Mouse (Mus musculus): ENCODE results near the gene Tfb2m. TPM values are rescaled to one million over a fixed set of nuclear protein-coding genes. Genes with fewer than 3 reads are reported as not detected.

Tfb2m gene
- polyA plus RNA-seq, 1 experiment from 2014 or later = 31.4 TPM

- Histone ChIP-seq H3K27ac (ENCODE audit: low read depth, low read length) (no peak overlapping the region), H3K27me3 (ENCODE audit: control insufficient read depth, insufficient read depth, low read length) (no peaks in the 10 kb centered on the region), H3K9ac (ENCODE audit: low read depth, low read length) (no peak overlapping the region), H3K4me1 (replicated peaks; ENCODE audit: control insufficient read depth, insufficient read depth, low read length) (no peaks in the 10 kb centered on the region; the same call in 1 of the 2 replicates), H3K4me2 (replicated peaks; ENCODE audit: low read depth, low read length) (no peak overlapping the region), H3K4me3 (ENCODE audit: low read depth, low read length) (no peak overlapping the region), H3K36me3 (ENCODE audit: control insufficient read depth, insufficient read depth, low read length) (no peaks in the 10 kb centered on the region), H3K9me3 (ENCODE audit: control insufficient read depth, low read length) (no peaks in the 10 kb centered on the region)
- WGBS = 94% methylated on average over 4 of the region's 4 CpGs
- no peak for DNase-seq (ENCODE audit: low spot score)
- ATAC-seq (ENCODE audit: low FRiP score) = no peak
Measured at GRCm38 (mm10) chr1:179551921-179552320, 5.9 kb upstream of the Tfb2m start.

- WGBS = 91% methylated on average over 3 of the region's 3 CpGs
- Histone ChIP-seq H3K4me1 (replicated peaks; ENCODE audit: control insufficient read depth, insufficient read depth, low read length) (no peaks in the 10 kb centered on the region; the same call in 1 of the 2 replicates), H3K9me3 (ENCODE audit: control insufficient read depth, low read length) (no peaks in the 10 kb centered on the region), H3K9ac (ENCODE audit: low read depth, low read length) (no peak overlapping the region), H3K27ac (ENCODE audit: low read depth, low read length) (no peak overlapping the region), H3K27me3 (ENCODE audit: control insufficient read depth, insufficient read depth, low read length) (no peaks in the 10 kb centered on the region), H3K4me3 (ENCODE audit: low read depth, low read length) (no peak overlapping the region), H3K36me3 (ENCODE audit: control insufficient read depth, insufficient read depth, low read length) (no peaks in the 10 kb centered on the region), H3K4me2 (replicated peaks; ENCODE audit: low read depth, low read length) (no peak overlapping the region)
- no peak for ATAC-seq (ENCODE audit: low FRiP score)
- no peak for DNase-seq (ENCODE audit: low spot score)
Measured at GRCm38 (mm10) chr1:179551336-179551735, 5.3 kb upstream of the Tfb2m start.

GRCm38 (mm10) chr1:179548996-179549752, 3.1 kb upstream of the Tfb2m start:
- no peak overlapping the region for H3K27ac ChIP-seq (ENCODE audit: low read depth, low read length)
- no peaks in the 10 kb centered on the region for H3K27me3 ChIP-seq (ENCODE audit: control insufficient read depth, insufficient read depth, low read length)
- H3K9ac ChIP-seq (ENCODE audit: low read depth, low read length) = no peak overlapping the region
- H3K36me3 ChIP-seq (ENCODE audit: control insufficient read depth, insufficient read depth, low read length) = no peaks in the 10 kb centered on the region
- H3K4me2 ChIP-seq (replicated peaks; ENCODE audit: low read depth, low read length) = no peak overlapping the region
- H3K9me3 ChIP-seq (ENCODE audit: control insufficient read depth, low read length) = no peaks in the 10 kb centered on the region
- WGBS = 90% methylated on average over 5 of the region's 5 CpGs
- H3K4me3 ChIP-seq (ENCODE audit: low read depth, low read length) = no peak overlapping the region
- DNase-seq (ENCODE audit: low spot score) (no peak), ATAC-seq (ENCODE audit: low FRiP score) (no peak)
- no peaks in the 10 kb centered on the region; the same call in 1 of the 2 replicates for H3K4me1 ChIP-seq (replicated peaks; ENCODE audit: control insufficient read depth, insufficient read depth, low read length)

- DNase-seq (ENCODE audit: low spot score) = no peak
- no peak overlapping the region for H3K4me3 ChIP-seq (ENCODE audit: low read depth, low read length)
- no peaks in the 10 kb centered on the region; the same call in 1 of the 2 replicates for H3K4me1 ChIP-seq (replicated peaks; ENCODE audit: control insufficient read depth, insufficient read depth, low read length)
- H3K4me2 ChIP-seq (replicated peaks; ENCODE audit: low read depth, low read length) = no peak overlapping the region
- H3K27ac ChIP-seq (ENCODE audit: low read depth, low read length) = no peak overlapping the region
- no peaks in the 10 kb centered on the region for H3K36me3 ChIP-seq (ENCODE audit: control insufficient read depth, insufficient read depth, low read length)
- H3K27me3 ChIP-seq (ENCODE audit: control insufficient read depth, insufficient read depth, low read length) = no peaks in the 10 kb centered on the region
- no peak for ATAC-seq (ENCODE audit: low FRiP score)
- no peak overlapping the region for H3K9ac ChIP-seq (ENCODE audit: low read depth, low read length)
- WGBS = 58% methylated on average over 11 of the region's 11 CpGs
- no peaks in the 10 kb centered on the region for H3K9me3 ChIP-seq (ENCODE audit: control insufficient read depth, low read length)
Measured at GRCm38 (mm10) chr1:179548220-179548619, 2.2 kb upstream of the Tfb2m start.

- DNase-seq (ENCODE audit: low spot score) (peak; percentile 31), ATAC-seq (ENCODE audit: low FRiP score) (no peak)
- WGBS = 17% methylated on average over 5 of the region's 5 CpGs
- H3K27me3 ChIP-seq (ENCODE audit: control insufficient read depth, insufficient read depth, low read length) = no peaks in the 10 kb centered on the region
- H3K36me3 ChIP-seq (ENCODE audit: control insufficient read depth, insufficient read depth, low read length) = no peaks in the 10 kb centered on the region
- peak overlapping the region; percentile 74 for H3K4me3 ChIP-seq (ENCODE audit: low read depth, low read length)
- H3K4me2 ChIP-seq (replicated peaks; ENCODE audit: low read depth, low read length) = peak overlapping the region; percentile 52
- peak overlapping the region; percentile 91; the same call in 1 of the 2 replicates for H3K27ac ChIP-seq (ENCODE audit: low read depth, low read length)
- H3K9me3 ChIP-seq (ENCODE audit: control insufficient read depth, low read length) = no peaks in the 10 kb centered on the region
- H3K4me1 ChIP-seq (replicated peaks; ENCODE audit: control insufficient read depth, insufficient read depth, low read length) = no peaks in the 10 kb centered on the region; the same call in 1 of the 2 replicates
- H3K9ac ChIP-seq (ENCODE audit: low read depth, low read length) = peak overlapping the region; percentile 75
Measured at GRCm38 (mm10) chr1:179547176-179547575, 1.1 kb upstream of the Tfb2m start.

- WGBS = under 1% methylated on average over 42 of the region's 44 CpGs
- ATAC-seq (ENCODE audit: low FRiP score) = peak; percentile 89
Measured at GRCm38 (mm10) chr1:179546551-179546917, 467 bp upstream of the Tfb2m start.

GRCm38 (mm10) chr1:179541502-179541901, 4.6 kb downstream of the Tfb2m start:
- H3K27ac ChIP-seq (ENCODE audit: low read depth, low read length) = no peak overlapping the region
- no peak overlapping the region for H3K4me3 ChIP-seq (ENCODE audit: low read depth, low read length)
- H3K4me2 ChIP-seq (replicated peaks; ENCODE audit: low read depth, low read length) = no peak overlapping the region
- no peaks in the 10 kb centered on the region for H3K36me3 ChIP-seq (ENCODE audit: control insufficient read depth, insufficient read depth, low read length)
- H3K9ac ChIP-seq (ENCODE audit: low read depth, low read length) = no peak overlapping the region
- no peak for DNase-seq (ENCODE audit: low spot score)
- no peaks in the 10 kb centered on the region for H3K9me3 ChIP-seq (ENCODE audit: control insufficient read depth, low read length)
- ATAC-seq (ENCODE audit: low FRiP score) = no peak
- H3K27me3 ChIP-seq (ENCODE audit: control insufficient read depth, insufficient read depth, low read length) = no peaks in the 10 kb centered on the region
- no peaks in the 10 kb centered on the region for H3K4me1 ChIP-seq (replicated peaks; ENCODE audit: control insufficient read depth, insufficient read depth, low read length)
- WGBS = 61% methylated on average over 3 of the region's 3 CpGs

More at GRCm38 (mm10) chr1:179546551-179546917, 467 bp upstream of the Tfb2m start:
- Histone ChIP-seq H3K4me2 (replicated peaks; ENCODE audit: low read depth, low read length) (peak overlapping the region; percentile 52), H3K27me3 (ENCODE audit: control insufficient read depth, insufficient read depth, low read length) (no peaks in the 10 kb centered on the region), H3K27ac (ENCODE audit: low read depth, low read length) (peak overlapping the region; percentile 91), H3K9ac (ENCODE audit: low read depth, low read length) (peak overlapping the region; percentile 75), H3K4me1 (replicated peaks; ENCODE audit: control insufficient read depth, insufficient read depth, low read length) (no peaks in the 10 kb centered on the region; the same call in 1 of the 2 replicates), H3K9me3 (ENCODE audit: control insufficient read depth, low read length) (no peaks in the 10 kb centered on the region), H3K36me3 (ENCODE audit: control insufficient read depth, insufficient read depth, low read length) (no peaks in the 10 kb centered on the region), H3K4me3 (ENCODE audit: low read depth, low read length) (peak overlapping the region; percentile 74)
- no peak for DNase-seq (ENCODE audit: low spot score)

- H3K4me1 ChIP-seq (replicated peaks; ENCODE audit: control insufficient read depth, insufficient read depth, low read length) = no peaks in the 10 kb centered on the region
- ATAC-seq (ENCODE audit: low FRiP score) = no peak
- 93% methylated on average over 3 of the region's 3 CpGs for WGBS
Measured at GRCm38 (mm10) chr1:179539887-179540286, 6.2 kb downstream of the Tfb2m start.

DNA sequence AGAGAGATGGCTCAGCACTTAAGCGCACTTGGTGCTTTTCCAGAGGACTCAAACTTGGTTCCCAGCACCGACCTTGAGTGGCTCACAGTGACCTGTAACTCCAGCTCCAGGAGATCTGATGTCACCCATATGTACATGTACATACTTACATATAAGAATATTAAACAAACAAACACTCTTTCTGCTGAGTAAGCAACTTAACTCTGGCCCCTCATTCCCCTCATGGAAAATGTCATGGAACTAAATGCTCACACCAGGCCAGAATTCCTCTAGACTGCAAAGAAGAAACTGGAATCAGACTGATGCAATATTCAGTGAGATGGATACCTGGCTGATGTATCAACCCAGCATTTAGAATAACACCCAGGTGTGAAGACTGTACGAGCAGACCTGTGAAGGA, 7.0 kb downstream of the Tfb2m start:
- no peak overlapping the region for H3K4me3 ChIP-seq (ENCODE audit: low read depth, low read length)
- no peaks in the 10 kb centered on the region for H3K9me3 ChIP-seq (ENCODE audit: control insufficient read depth, low read length)
- DNase-seq (ENCODE audit: low spot score) (no peak), ATAC-seq (ENCODE audit: low FRiP score) (no peak)
- H3K27ac ChIP-seq (ENCODE audit: low read depth, low read length) = no peak overlapping the region
- no peak overlapping the region for H3K9ac ChIP-seq (ENCODE audit: low read depth, low read length)
- no peaks in the 10 kb centered on the region for H3K36me3 ChIP-seq (ENCODE audit: control insufficient read depth, insufficient read depth, low read length)
- no peaks in the 10 kb centered on the region for H3K27me3 ChIP-seq (ENCODE audit: control insufficient read depth, insufficient read depth, low read length)
- whole genome bisulfite sequencing = 95% methylated on average over 3 of the region's 3 CpGs
- no peaks in the 10 kb centered on the region for H3K4me1 ChIP-seq (replicated peaks; ENCODE audit: control insufficient read depth, insufficient read depth, low read length)
- H3K4me2 ChIP-seq (replicated peaks; ENCODE audit: low read depth, low read length) = no peak overlapping the region

More at GRCm38 (mm10) chr1:179539887-179540286, 6.2 kb downstream of the Tfb2m start:
- Histone ChIP-seq H3K9me3 (ENCODE audit: control insufficient read depth, low read length) (no peaks in the 10 kb centered on the region), H3K27me3 (ENCODE audit: control insufficient read depth, insufficient read depth, low read length) (no peaks in the 10 kb centered on the region), H3K27ac (ENCODE audit: low read depth, low read length) (no peak overlapping the region), H3K9ac (ENCODE audit: low read depth, low read length) (no peak overlapping the region), H3K4me2 (replicated peaks; ENCODE audit: low read depth, low read length) (no peak overlapping the region), H3K4me3 (ENCODE audit: low read depth, low read length) (no peak overlapping the region), H3K36me3 (ENCODE audit: control insufficient read depth, insufficient read depth, low read length) (no peaks in the 10 kb centered on the region)
- no peak for DNase-seq (ENCODE audit: low spot score)
